Mouse (Mus musculus) inflammation-experienced regulatory T-cells (primary cell): ENCODE measurements around the gene Nrip1. TPM values are rescaled to one million over a fixed set of nuclear protein-coding genes. Genes with fewer than 3 reads are reported as not detected.

Source experiments
- polyA plus RNA-seq, 2 experiments: library from polyadenylated mRNA; unstranded; fragments of 100-300 nt; shearing (Covaris generic); gene quantifications; one replicate each; pipeline ENCODE4 v1.2.1; 2017

Gene Nrip1
- polyA plus RNA-seq: 100 to 1,000 TPM; 105 to 150 TPM

DNA sequence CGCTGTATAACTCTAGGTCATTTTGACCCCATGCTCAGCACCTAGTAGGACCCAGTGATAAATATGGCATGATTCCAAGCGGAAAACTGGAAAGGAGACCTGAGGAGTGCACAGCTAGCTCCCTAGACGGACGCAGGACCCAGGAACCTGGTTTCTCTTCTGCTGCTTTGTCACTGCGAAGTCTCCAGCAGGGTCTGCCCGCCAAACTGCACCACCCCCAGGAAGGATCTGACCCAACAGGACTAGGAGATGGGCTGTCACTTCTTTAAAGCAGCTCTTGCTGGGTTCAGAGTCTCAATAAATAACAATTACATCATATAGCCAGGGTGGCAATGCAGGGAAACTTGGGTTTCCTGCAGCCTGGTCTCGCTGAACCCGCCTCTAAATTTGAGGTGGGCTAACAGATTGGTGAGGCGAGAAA lies at the start of gene Nrip1:
Gene Nrip1, minus strand, starts transcription at position 157 of the 421 bp plus-strand sequence.

